Mouse (Mus musculus) MEL (cell line): ENCODE results near the gene Gm49340. TPM values are rescaled to one million over a fixed set of nuclear protein-coding genes. Genes with fewer than 3 reads are reported as not detected.

Experiments
- DNase-seq: peaks from one replicate; pipeline ENCODE4 v3.0.0; 2011; ENCODE audit warnings: low read depth, low spot score
- H3K27ac ChIP-seq: 2 replicates; pipeline ENCODE4 v1.5.1; 2012; ENCODE audit warnings: low read depth, mild to moderate bottlenecking, control low read depth, low read length, moderate library complexity; ENCODE audit not compliant: control insufficient read depth
- H3K27me3 ChIP-seq, 2 experiments: fragments of 150-350 bp in 1 of 2; sonication (generic) in 1 of 2; 2 replicates each; pipeline ENCODE4 v1.6.1; 2012; ENCODE audit warnings: low read length in 2 of 2, mild to moderate bottlenecking in 2 of 2, improper control_type of control experiment in 1 of 2, moderate library complexity in 1 of 2; ENCODE audit not compliant: insufficient read depth in 2 of 2, control insufficient read depth in 1 of 2
- H3K36me3 ChIP-seq, 2 experiments: 2 replicates each; pipeline ENCODE4 v1.6.1; 2012 to 2014; ENCODE audit warnings: low read length in 2 of 2, improper control_type of control experiment in 1 of 2, inconsistent platforms in 1 of 2, mild to moderate bottlenecking in 1 of 2; ENCODE audit not compliant: insufficient read depth in 2 of 2, control insufficient read depth in 1 of 2
- H3K4me1 ChIP-seq, 2 experiments: fragments of 150-350 bp in 1 of 2; sonication (generic) in 1 of 2; 2 replicates each; pipeline ENCODE4 v1.6.1; 2012; ENCODE audit warnings: low read length in 2 of 2, improper control_type of control experiment in 1 of 2, mild to moderate bottlenecking in 1 of 2; ENCODE audit not compliant: insufficient read depth in 2 of 2, control insufficient read depth in 1 of 2
- H3K4me3 ChIP-seq, 2 experiments: fragments of 150-350 bp in 1 of 2; sonication (generic) in 1 of 2; 2 replicates each; pipeline ENCODE4 v1.5.1; 2012; ENCODE audit warnings: low read depth in 2 of 2, low read length in 2 of 2, mild to moderate bottlenecking in 2 of 2, moderate library complexity in 2 of 2, control low read depth in 1 of 2, improper control_type of control experiment in 1 of 2; ENCODE audit not compliant: control insufficient read depth in 1 of 2, insufficient read depth in 1 of 2
- H3K79me2 ChIP-seq: 2 replicates; pipeline ENCODE4 v1.6.1; 2012; ENCODE audit warnings: mild to moderate bottlenecking, low read length, moderate library complexity; ENCODE audit not compliant: control insufficient read depth, poor library complexity, insufficient read depth
- H3K9ac ChIP-seq: 2 replicates; pipeline ENCODE4 v1.6.1; 2012; ENCODE audit warnings: low read depth, mild to moderate bottlenecking, control low read depth, low read length, moderate library complexity; ENCODE audit not compliant: control insufficient read depth, poor library complexity, severe bottlenecking
- H3K9me3 ChIP-seq: fragments of 150-350 bp; sonication (generic); replicated peaks from 2 replicates; pipeline ENCODE4 v1.6.1; 2012; ENCODE audit warnings: mild to moderate bottlenecking, low read length, improper control_type of control experiment, moderate library complexity; ENCODE audit not compliant: insufficient read depth
- BHLHE40 ChIP-seq: IDR thresholded peaks from 2 replicates; pipeline ENCODE4 v1.6.1; 2012; ENCODE audit warnings: low read depth, mild to moderate bottlenecking, inconsistent platforms, low read length, improper control_type of control experiment, borderline replicate concordance
- CHD2 ChIP-seq: IDR thresholded peaks from 2 replicates; pipeline ENCODE4 v1.6.1; 2011; ENCODE audit warnings: low read length, improper control_type of control experiment
- ELF1 ChIP-seq: IDR thresholded peaks from 2 replicates; pipeline ENCODE4 v1.6.1; 2014; ENCODE audit warnings: low read depth, mild to moderate bottlenecking, inconsistent platforms, low read length, improper control_type of control experiment, moderate library complexity
- EP300 ChIP-seq, 2 experiments: IDR thresholded peaks; 2 replicates each; pipeline ENCODE4 v1.6.1; 2011; ENCODE audit warnings: improper control_type of control experiment in 2 of 2, low read length in 2 of 2, low read depth in 1 of 2, mild to moderate bottlenecking in 1 of 2
- GABPA ChIP-seq: IDR thresholded peaks from 2 replicates; pipeline ENCODE4 v1.6.1; 2012; ENCODE audit warnings: low read depth, mild to moderate bottlenecking, inconsistent platforms, low read length, improper control_type of control experiment, moderate library complexity
- GATA1 ChIP-seq: IDR thresholded peaks from 2 replicates; pipeline ENCODE4 v1.6.1; 2011; ENCODE audit warnings: low read depth, low read length, improper control_type of control experiment
- HCFC1 ChIP-seq: IDR thresholded peaks from 2 replicates; pipeline ENCODE4 v1.6.1; 2012; ENCODE audit warnings: low read depth, mild to moderate bottlenecking, inconsistent platforms, low read length, improper control_type of control experiment, moderate library complexity
- KAT2A ChIP-seq: conservative IDR thresholded peaks from 2 replicates; pipeline ENCODE4 v1.6.1; 2012; ENCODE audit warnings: low read depth, low read length, improper control_type of control experiment, inconsistent platforms
- MYB ChIP-seq: IDR thresholded peaks from 2 replicates; pipeline ENCODE4 v1.6.1; 2011; ENCODE audit warnings: mild to moderate bottlenecking, low read depth, low read length, improper control_type of control experiment
- MYC ChIP-seq: IDR thresholded peaks from 2 replicates; pipeline ENCODE4 v1.6.1; 2011; ENCODE audit warnings: low read depth, mild to moderate bottlenecking, low read length, improper control_type of control experiment, moderate library complexity
- NRF1 ChIP-seq: IDR thresholded peaks from 2 replicates; pipeline ENCODE4 v1.6.1; 2014; ENCODE audit warnings: low read depth, mild to moderate bottlenecking, inconsistent platforms, low read length, improper control_type of control experiment, moderate library complexity; ENCODE audit not compliant: poor library complexity, insufficient read depth, severe bottlenecking
- RAD21 ChIP-seq: IDR thresholded peaks from 2 replicates; pipeline ENCODE4 v1.6.1; 2011; ENCODE audit warnings: mild to moderate bottlenecking, low read depth, low read length, improper control_type of control experiment
- SIN3A ChIP-seq: IDR thresholded peaks from 2 replicates; pipeline ENCODE4 v1.6.1; 2012; ENCODE audit warnings: low read length, improper control_type of control experiment, inconsistent platforms
- TBP ChIP-seq: IDR thresholded peaks from 2 replicates; pipeline ENCODE4 v1.8.0; 2011; ENCODE audit warnings: low read depth, low read length, improper control_type of control experiment
- UBTF ChIP-seq: IDR thresholded peaks from 2 replicates; pipeline ENCODE4 v1.6.1; 2012; ENCODE audit warnings: low read depth, mild to moderate bottlenecking, inconsistent platforms, low read length, improper control_type of control experiment, moderate library complexity, borderline replicate concordance; ENCODE audit not compliant: insufficient read depth
- USF2 ChIP-seq, 2 experiments: IDR thresholded peaks; 2 replicates each; pipeline ENCODE4 v1.6.1; 2011 to 2012; ENCODE audit warnings: improper control_type of control experiment in 2 of 2, low read length in 2 of 2, borderline replicate concordance in 1 of 2, inconsistent platforms in 1 of 2, low read depth in 1 of 2, mild to moderate bottlenecking in 1 of 2; ENCODE audit not compliant: insufficient read depth in 1 of 2
- ZC3H11A ChIP-seq: IDR thresholded peaks from 2 replicates; pipeline ENCODE4 v1.6.1; 2012; ENCODE audit warnings: low read depth, mild to moderate bottlenecking, inconsistent platforms, low read length, improper control_type of control experiment
- ZKSCAN1 ChIP-seq: IDR thresholded peaks from 2 replicates; pipeline ENCODE4 v1.6.1; 2012; ENCODE audit warnings: low read depth, mild to moderate bottlenecking, inconsistent platforms, low read length, improper control_type of control experiment, moderate library complexity
- ZMIZ1 ChIP-seq: IDR thresholded peaks from 2 replicates; pipeline ENCODE4 v1.6.1; 2012; ENCODE audit warnings: low read depth, mild to moderate bottlenecking, inconsistent platforms, low read length, improper control_type of control experiment, moderate library complexity
- polyA plus RNA-seq, 2 experiments: library from polyadenylated mRNA; stranded (reverse) in 1 of 2; unstranded in 1 of 2; fragments of >175 nt in 1 of 2; fragments of >200 nt in 1 of 2; gene quantifications; 2 replicates each; pipeline versions ENCODE4 v1.2.1 to v1.2.4; 2012; ENCODE audit warnings: low replicate concordance in 2 of 2, low read depth in 1 of 2; ENCODE audit not compliant: insufficient read length in 2 of 2, insufficient read depth in 1 of 2, missing spikeins in 1 of 2
- total RNA-seq: library from RNA; depleted of rRNA; stranded (reverse); fragments of 300-350 nt; gene quantifications from 2 replicates; pipeline ENCODE4 v1.2.3, GENCODE M21; 2012

Gm49340 gene
- total and polyA plus RNA-seq, 3 experiments, result not detected

DNA sequence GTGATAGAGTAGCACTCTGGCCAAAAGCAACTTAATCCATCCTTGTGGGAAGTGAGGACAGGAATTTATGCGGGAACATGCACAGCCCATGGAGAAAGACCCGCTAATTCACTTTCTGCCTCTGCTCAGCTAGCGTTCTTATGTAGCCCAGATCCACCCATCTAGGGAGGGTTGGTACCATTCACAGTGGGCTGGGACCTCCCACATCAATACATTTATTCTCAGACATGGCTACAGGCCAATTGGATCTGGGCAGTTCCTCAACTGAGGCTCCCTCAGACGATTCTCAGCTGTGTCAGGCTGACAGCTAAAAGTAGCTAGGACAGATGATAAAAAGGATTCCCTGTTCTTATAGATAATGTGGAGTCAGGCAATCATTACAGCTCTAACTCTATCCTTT, 2.2 kb upstream of the Gm49340 start (continued):
- TF ChIP-seq HCFC1 (no peak), MYB (no peak), CHD2 (no peak), ZC3H11A (no peak), MYC (no peak)

GRCm38 (mm10) chr11:73333357-73333756, 3.8 kb downstream of the Gm49340 start:
- H3K27me3 ChIP-seq, result peaks cover 3 to 5% of the 10 kb centered on the region in 2 experiments; a peak in 3 of 4 replicates
- H3K9me3 ChIP-seq, result no peaks in the 10 kb centered on the region
- no peaks in the 10 kb centered on the region for H3K36me3 ChIP-seq
- no peak for DNase-seq
- H3K27ac ChIP-seq, result no peak overlapping the region
- H3K9ac ChIP-seq, result no peak overlapping the region
- H3K4me3 ChIP-seq, result no peak overlapping the region
- no peak for TF ChIP-seq BHLHE40
- no peak for TF ChIP-seq SIN3A
- no peak for TF ChIP-seq EP300 (IDR thresholded peaks at IDR 0.05; ENCODE audit: low read depth in 1 of 2, low read length in 2 of 2)
- no peak for TF ChIP-seq ZKSCAN1
- no peak for TF ChIP-seq ZMIZ1
- no peak for TF ChIP-seq TBP
- no peak for TF ChIP-seq KAT2A
- TF ChIP-seq NRF1, result no peak
- TF ChIP-seq, all 39 proteins: peak for 0
- no peaks in the 10 kb centered on the region for H3K79me2 ChIP-seq
- no peaks in the 10 kb centered on the region for H3K4me1 ChIP-seq

DNA sequence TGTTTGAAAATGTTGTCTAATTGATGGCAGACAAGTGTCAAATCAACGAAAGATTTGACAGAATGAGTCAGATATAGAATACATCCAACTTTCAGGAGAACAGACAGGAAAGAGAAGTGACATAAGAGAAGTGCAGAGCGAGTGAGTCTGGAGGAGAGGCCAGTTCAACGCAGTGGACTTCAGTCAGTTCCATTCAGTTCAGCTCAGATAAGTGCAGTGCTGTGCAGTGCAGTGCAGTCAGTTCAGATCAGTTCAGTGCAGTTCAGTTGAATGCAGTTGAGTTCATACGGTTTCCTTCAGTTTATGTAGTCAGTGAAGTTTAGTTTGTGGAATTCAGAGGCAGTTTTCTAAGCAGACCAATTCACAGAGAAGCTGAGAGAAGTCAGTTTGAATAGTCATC, 7.4 kb downstream of the Gm49340 start:
- Histone ChIP-seq H3K79me2 (no peaks in the 10 kb centered on the region), H3K27ac (no peak overlapping the region), H3K36me3 (no peaks in the 10 kb centered on the region), H3K9me3 (no peaks in the 10 kb centered on the region), H3K9ac (no peak overlapping the region), H3K4me1 (no peaks in the 10 kb centered on the region), H3K27me3 (peaks cover 0 to 3% of the 10 kb centered on the region in 2 experiments; a peak in 2 of 4 replicates), H3K4me3 (no peak overlapping the region)
- TF ChIP-seq RAD21 (no peak), UBTF (no peak), BHLHE40 (no peak), CHD2 (no peak), ZKSCAN1 (no peak), USF2 (IDR thresholded peaks at IDR 0.05; ENCODE audit: borderline replicate concordance in 1 of 2, insufficient read depth in 1 of 2, low read depth in 1 of 2, low read length in 2 of 2) (no peak), MYC (no peak), GATA1 (no peak), ELF1 (no peak), GABPA (no peak)
- no peak for DNase-seq
